Mouse (Mus musculus) heart, postnatal 0 days (tissue): ENCODE data around the gene Sds.

Source experiments
- CTCF ChIP-seq: IDR thresholded peaks from 2 replicates; pipeline ENCODE4 v1.5.1; 2016; ENCODE audit warnings: antibody characterized with exemption, control low read depth, low read depth
- EP300 ChIP-seq: IDR thresholded peaks from 2 replicates; pipeline ENCODE4 v1.6.1; 2016; ENCODE audit warnings: antibody characterized with exemption, low read depth

- no peak for TF ChIP-seq CTCF
- TF ChIP-seq EP300 = no peak
Observed at GRCm38 (mm10) chr5:120447305-120447704, 29.0 kb upstream of the Sds start.
